Mouse (Mus musculus) limb, embryonic 15.5 days (tissue): ENCODE measurements around the gene Ms4a7. TPM values are rescaled to one million over a fixed set of nuclear protein-coding genes. Genes with fewer than 3 reads are reported as not detected.
"Not testable (repeated sequence)": the region's sequence is repeated elsewhere in the genome, so short reads cannot be mapped to it uniquely, and the experiment has no call there.

Source experiments
- ATAC-seq: fragments of 200-750 bp; cut with Nextera tagmentation; 2 replicates; pipeline ENCODE4 v1.8.0; 2017; ENCODE audit warnings: low read depth, moderate TSS enrichment; ENCODE audit not compliant: insufficient number of reproducible peaks, low FRiP score, low TSS enrichment
- H3K27ac ChIP-seq: fragments of 300-500 bp; sonication (generic); 2 replicates; pipeline ENCODE4 v1.5.1; 2015; ENCODE audit warnings: moderate library complexity, mild to moderate bottlenecking, inconsistent platforms
- H3K27me3 ChIP-seq: fragments of 300-500 bp; sonication (generic); 2 replicates; pipeline ENCODE4 v1.6.1; 2015; ENCODE audit warnings: inconsistent platforms
- H3K36me3 ChIP-seq: fragments of 300-500 bp; sonication (generic); 2 replicates; pipeline ENCODE4 v1.6.1; 2015; ENCODE audit warnings: inconsistent platforms
- H3K4me1 ChIP-seq: fragments of 300-500 bp; sonication (generic); 2 replicates; pipeline ENCODE4 v1.6.1; 2015; ENCODE audit warnings: inconsistent platforms
- H3K4me2 ChIP-seq: fragments of 300-500 bp; sonication (generic); 2 replicates; pipeline ENCODE4 v1.6.1; 2015; ENCODE audit warnings: mild to moderate bottlenecking, inconsistent platforms
- H3K4me3 ChIP-seq: fragments of 300-500 bp; sonication (generic); 2 replicates; pipeline ENCODE4 v1.5.1; 2015; ENCODE audit warnings: mild to moderate bottlenecking, inconsistent platforms
- H3K9ac ChIP-seq: fragments of 300-500 bp; sonication (generic); 2 replicates; pipeline ENCODE4 v1.6.1; 2015; ENCODE audit warnings: inconsistent platforms
- H3K9me3 ChIP-seq: fragments of 300-500 bp; sonication (generic); 2 replicates; pipeline ENCODE4 v1.6.1; 2016; ENCODE audit warnings: inconsistent platforms
- WGBS: fragments of 180-500 bp; shearing (Covaris S2); methylation state at CpG from one replicate; pipeline ENCODE4 v1.1.7; 2015; 5-methylcytosine and 5-hydroxymethylcytosine counted together
- polyA plus RNA-seq: library from polyadenylated mRNA; unstranded; fragments of >200 nt; fragmentation: Nextera tagmentation; extraction: Ambion mirVana; gene quantifications from 2 replicates; pipeline ENCODE4 v1.2.1, GENCODE M21; 2015

Gene Ms4a7
- polyA plus RNA-seq, 1 experiment from 2014 or later, result 9.4 TPM

- 76% methylated on average over 4 of the region's 4 CpGs for WGBS
- Histone ChIP-seq H3K27ac (no peak overlapping the region), H3K9ac (no peak overlapping the region), H3K4me3 (no peak overlapping the region), H3K9me3 (no peaks in the 10 kb centered on the region), H3K4me2 (no peak overlapping the region), H3K36me3 (no peaks in the 10 kb centered on the region), H3K27me3 (no peaks in the 10 kb centered on the region), H3K4me1 (no peaks in the 10 kb centered on the region)
- no peak for ATAC-seq
These were observed 19.2 kb downstream of the Ms4a7 start for GRCm38 (mm10) chr19:11316786-11317185.

- H3K36me3 ChIP-seq, result no peaks in the 10 kb centered on the region
- 62% methylated on average over 1 of the region's 1 CpGs for WGBS
- no peak within 1 kb of the TSS for H3K27ac ChIP-seq
- no peaks in the 10 kb centered on the region for H3K9me3 ChIP-seq
- H3K27me3 ChIP-seq, result no peaks in the 10 kb centered on the region
- H3K4me3 ChIP-seq, result no peak within 1 kb of the TSS
- no peak within 1 kb of the TSS for H3K4me2 ChIP-seq
- no peak within 1 kb of the TSS for H3K9ac ChIP-seq
- no peak for ATAC-seq
- H3K4me1 ChIP-seq, result no peaks in the 10 kb centered on the region
These were observed 21.6 kb downstream of the Ms4a7 start, which contains the start of gene Ms4a14 for GRCm38 (mm10) chr19:11314354-11314753. Gene Ms4a14 (minus strand): TSS chr19:11314454.

GRCm38 (mm10) chr19:11308888-11309287 lies 27.1 kb downstream of the Ms4a7 start:
- H3K4me3 ChIP-seq, result no peak overlapping the region
- H3K27ac ChIP-seq, result no peak overlapping the region
- no peak for ATAC-seq
- H3K36me3 ChIP-seq, result no peaks in the 10 kb centered on the region
- no peak overlapping the region for H3K9ac ChIP-seq
- H3K9me3 ChIP-seq, result no peaks in the 10 kb centered on the region
- no peak overlapping the region for H3K4me2 ChIP-seq
- H3K27me3 ChIP-seq, result no peaks in the 10 kb centered on the region
- H3K4me1 ChIP-seq, result no peaks in the 10 kb centered on the region

GRCm38 (mm10) chr19:11299529-11299928 lies 36.4 kb downstream of the Ms4a7 start:
- not testable (repeated sequence) for H3K4me2 ChIP-seq, H3K4me3 ChIP-seq, H3K36me3 ChIP-seq, H3K27ac ChIP-seq, H3K27me3 ChIP-seq, ATAC-seq, H3K9me3 ChIP-seq, H3K9ac ChIP-seq, H3K4me1 ChIP-seq
- 63% methylated on average over 4 of the region's 4 CpGs for WGBS

GRCm38 (mm10) chr19:11298939-11299338 lies 37.0 kb downstream of the Ms4a7 start:
- Histone ChIP-seq H3K4me2 (no peak overlapping the region), H3K4me3 (no peak overlapping the region), H3K36me3 (no peaks in the 10 kb centered on the region), H3K9me3 (no peaks in the 10 kb centered on the region), H3K27me3 (no peaks in the 10 kb centered on the region), H3K27ac (no peak overlapping the region), H3K4me1 (no peaks in the 10 kb centered on the region), H3K9ac (no peak overlapping the region)
- ATAC-seq, result no peak
- 56% methylated on average over 2 of the region's 2 CpGs for WGBS

- not testable (repeated sequence) for H3K9ac ChIP-seq, ATAC-seq
- WGBS, result 10% methylated on average over 3 of the region's 3 CpGs
These were observed 42.3 kb downstream of the Ms4a7 start for GRCm38 (mm10) chr19:11293616-11294015.

GRCm38 (mm10) chr19:11292990-11293389 lies 43.0 kb downstream of the Ms4a7 start:
- no peaks in the 10 kb centered on the region for H3K36me3 ChIP-seq

More at GRCm38 (mm10) chr19:11293616-11294015, 42.3 kb downstream of the Ms4a7 start:
- not testable (repeated sequence) for H3K27ac ChIP-seq, H3K27me3 ChIP-seq, H3K9me3 ChIP-seq, H3K4me1 ChIP-seq, H3K36me3 ChIP-seq, H3K4me2 ChIP-seq
- H3K4me3 ChIP-seq, result peak overlapping the region; percentile 41

GRCm38 (mm10) chr19:11283773-11284172 lies 52.2 kb downstream of the Ms4a7 start, which contains the start of gene Ms4a5:
Gene Ms4a5 (minus strand): TSS chr19:11283873.
- WGBS, result 86% methylated on average over 2 of the region's 2 CpGs

More at GRCm38 (mm10) chr19:11292990-11293389, 43.0 kb downstream of the Ms4a7 start:
- WGBS, result 11% methylated on average over 12 of the region's 12 CpGs
- ATAC-seq, result no peak
- Histone ChIP-seq H3K4me1 (no peaks in the 10 kb centered on the region), H3K4me3 (peak overlapping the region; percentile 41), H3K9ac (0 out of 2 replicates have a peak overlapping the region, but pooled peaks have one; percentile 1), H3K9me3 (no peaks in the 10 kb centered on the region), H3K27me3 (no peaks in the 10 kb centered on the region), H3K4me2 (peak overlapping the region; percentile 44), H3K27ac (peak overlapping the region; percentile 48; the same call in 1 of the 2 replicates)

GRCm38 (mm10) chr19:11280223-11280622 lies 55.7 kb downstream of the Ms4a7 start:
- ATAC-seq, result no peak
- Histone ChIP-seq H3K9ac (no peak overlapping the region), H3K4me1 (no peaks in the 10 kb centered on the region), H3K36me3 (no peaks in the 10 kb centered on the region), H3K27me3 (no peaks in the 10 kb centered on the region), H3K4me3 (no peak overlapping the region), H3K27ac (no peak overlapping the region), H3K4me2 (no peak overlapping the region), H3K9me3 (no peaks in the 10 kb centered on the region)
- 80% methylated on average over 3 of the region's 3 CpGs for WGBS

More at GRCm38 (mm10) chr19:11283773-11284172, 52.2 kb downstream of the Ms4a7 start, which contains the start of gene Ms4a5:
- Histone ChIP-seq H3K9me3 (no peaks in the 10 kb centered on the region), H3K27me3 (no peaks in the 10 kb centered on the region), H3K4me3 (no peak within 1 kb of the TSS), H3K27ac (no peak within 1 kb of the TSS), H3K4me1 (no peaks in the 10 kb centered on the region), H3K36me3 (no peaks in the 10 kb centered on the region), H3K4me2 (no peak within 1 kb of the TSS), H3K9ac (no peak within 1 kb of the TSS)
- ATAC-seq, result no peak

GRCm38 (mm10) chr19:11276431-11276830 lies 59.5 kb downstream of the Ms4a7 start:
- ATAC-seq, result no peak
- Histone ChIP-seq H3K4me3 (no peak overlapping the region), H3K36me3 (no peaks in the 10 kb centered on the region), H3K27ac (no peak overlapping the region), H3K9ac (no peak overlapping the region), H3K27me3 (no peaks in the 10 kb centered on the region), H3K4me1 (no peaks in the 10 kb centered on the region), H3K4me2 (no peak overlapping the region), H3K9me3 (no peaks in the 10 kb centered on the region)
- 53% methylated on average over 5 of the region's 5 CpGs for WGBS

Other genes with a start within 250 kb of the Ms4a7 start
- not detected in 2 replicates for gene 1700017D01Rik, start 205.3 kb downstream of the Ms4a7 start, polyA plus RNA-seq
- gene 1700025F22Rik, start 170.8 kb downstream of the Ms4a7 start, polyA plus RNA-seq, result not detected in 2 replicates
- not detected in 2 replicates for gene Ms4a13, start 139.4 kb downstream of the Ms4a7 start, polyA plus RNA-seq
- gene Ms4a12, start 103.7 kb downstream of the Ms4a7 start, polyA plus RNA-seq, result not detected in 2 replicates
- not detected in 2 replicates for gene Ms4a1, start 69.9 kb downstream of the Ms4a7 start, polyA plus RNA-seq
- gene Ms4a5, start 52.3 kb downstream of the Ms4a7 start, polyA plus RNA-seq, result not detected in 2 replicates
- gene Ms4a14, start 21.7 kb downstream of the Ms4a7 start, polyA plus RNA-seq, result 0.05 and 0.06 TPM in 2 replicates
- gene Ms4a4a, start 39.4 kb upstream of the Ms4a7 start, polyA plus RNA-seq, result 12.4 and 16.0 TPM in 2 replicates
- gene Ms4a4c, start 68.6 kb upstream of the Ms4a7 start, polyA plus RNA-seq, result 0.93 and 2.8 TPM in 2 replicates
- gene Ms4a4b, start 107.4 kb upstream of the Ms4a7 start, polyA plus RNA-seq, result 0.19 and 0.27 TPM in 2 replicates
- gene Ms4a6c, start 133.2 kb upstream of the Ms4a7 start, polyA plus RNA-seq, result 9.4 and 10.4 TPM in 2 replicates
- 0.21 TPM in 1 of 2 replicates, not detected in the other for gene Gm8369, start 149.8 kb upstream of the Ms4a7 start, polyA plus RNA-seq
- gene Ms4a6b, start 180.4 kb upstream of the Ms4a7 start, polyA plus RNA-seq, result 7.7 and 10.7 TPM in 2 replicates
- 1.9 and 2.3 TPM in 2 replicates for gene Ms4a4d, start 200.7 kb upstream of the Ms4a7 start, polyA plus RNA-seq